Mouse (Mus musculus) limb, embryonic 15.5 days (tissue): ENCODE data around the gene Cdca4. TPM values are rescaled to one million over a fixed set of nuclear protein-coding genes. Genes with fewer than 3 reads are reported as not detected.
A peak's percentile ranks its signal among the peaks of the same experiment; 100 is the strongest.
"Not testable (repeated sequence)": the region's sequence is repeated elsewhere in the genome, so short reads cannot be mapped to it uniquely, and the experiment has no call there.

Experiments used
- ATAC-seq: fragments of 200-750 bp; cut with Nextera tagmentation; 2 replicates; pipeline ENCODE4 v1.8.0; 2017; ENCODE audit warnings: low read depth, moderate TSS enrichment; ENCODE audit not compliant: insufficient number of reproducible peaks, low FRiP score, low TSS enrichment
- H3K27ac ChIP-seq: fragments of 300-500 bp; sonication (generic); 2 replicates; pipeline ENCODE4 v1.5.1; 2015; ENCODE audit warnings: moderate library complexity, mild to moderate bottlenecking, inconsistent platforms
- H3K27me3 ChIP-seq: fragments of 300-500 bp; sonication (generic); 2 replicates; pipeline ENCODE4 v1.6.1; 2015; ENCODE audit warnings: inconsistent platforms
- H3K36me3 ChIP-seq: fragments of 300-500 bp; sonication (generic); 2 replicates; pipeline ENCODE4 v1.6.1; 2015; ENCODE audit warnings: inconsistent platforms
- H3K4me1 ChIP-seq: fragments of 300-500 bp; sonication (generic); 2 replicates; pipeline ENCODE4 v1.6.1; 2015; ENCODE audit warnings: inconsistent platforms
- H3K4me2 ChIP-seq: fragments of 300-500 bp; sonication (generic); 2 replicates; pipeline ENCODE4 v1.6.1; 2015; ENCODE audit warnings: mild to moderate bottlenecking, inconsistent platforms
- H3K4me3 ChIP-seq: fragments of 300-500 bp; sonication (generic); 2 replicates; pipeline ENCODE4 v1.5.1; 2015; ENCODE audit warnings: mild to moderate bottlenecking, inconsistent platforms
- H3K9ac ChIP-seq: fragments of 300-500 bp; sonication (generic); 2 replicates; pipeline ENCODE4 v1.6.1; 2015; ENCODE audit warnings: inconsistent platforms
- H3K9me3 ChIP-seq: fragments of 300-500 bp; sonication (generic); 2 replicates; pipeline ENCODE4 v1.6.1; 2016; ENCODE audit warnings: inconsistent platforms
- WGBS: fragments of 180-500 bp; shearing (Covaris S2); methylation state at CpG from one replicate; pipeline ENCODE4 v1.1.7; 2015; 5-methylcytosine and 5-hydroxymethylcytosine counted together
- polyA plus RNA-seq: library from polyadenylated mRNA; unstranded; fragments of >200 nt; fragmentation: Nextera tagmentation; extraction: Ambion mirVana; gene quantifications from 2 replicates; pipeline ENCODE4 v1.2.1, GENCODE M21; 2015

Gene Cdca4
- polyA plus RNA-seq, 1 experiment from 2014 or later = 105 TPM

- H3K4me3 ChIP-seq, ATAC-seq, H3K4me1 ChIP-seq, H3K27ac ChIP-seq, H3K9me3 ChIP-seq, H3K27me3 ChIP-seq, H3K4me2 ChIP-seq, H3K9ac ChIP-seq: not testable (repeated sequence)
- H3K36me3 ChIP-seq = peaks cover 80% of the 10 kb centered on the region
- WGBS = 75% methylated on average over 7 of the region's 7 CpGs
These were observed 12.4 kb downstream of the Cdca4 start for GRCm38 (mm10) chr12:112816866-112817265.

GRCm38 (mm10) chr12:112816294-112816693, 12.9 kb downstream of the Cdca4 start:
- peaks cover 76% of the 10 kb centered on the region for H3K36me3 ChIP-seq
- no peak overlapping the region for H3K27ac ChIP-seq
- WGBS = 56% methylated on average over 4 of the region's 4 CpGs
- H3K9me3 ChIP-seq = no peaks in the 10 kb centered on the region
- ATAC-seq = no peak
- peaks cover 4% of the 10 kb centered on the region; the same call in 1 of the 2 replicates for H3K4me1 ChIP-seq
- H3K4me3 ChIP-seq = no peak overlapping the region
- H3K4me2 ChIP-seq = no peak overlapping the region
- no peak overlapping the region for H3K9ac ChIP-seq
- no peaks in the 10 kb centered on the region for H3K27me3 ChIP-seq

- no peak for ATAC-seq
These were observed 14.3 kb downstream of the Cdca4 start for GRCm38 (mm10) chr12:112814682-112815470.

GRCm38 (mm10) chr12:112813370-112813769, 15.9 kb downstream of the Cdca4 start:
- Histone ChIP-seq H3K4me1 (peaks cover 21% of the 10 kb centered on the region), H3K4me2 (no peak overlapping the region), H3K9ac (no peak overlapping the region), H3K9me3 (no peaks in the 10 kb centered on the region), H3K36me3 (peaks cover 49% of the 10 kb centered on the region), H3K27me3 (no peaks in the 10 kb centered on the region; the same call in 1 of the 2 replicates), H3K27ac (no peak overlapping the region), H3K4me3 (no peak overlapping the region)
- WGBS = 84% methylated on average over 7 of the region's 7 CpGs
- ATAC-seq = no peak

More at GRCm38 (mm10) chr12:112814682-112815470, 14.3 kb downstream of the Cdca4 start:
- H3K27ac ChIP-seq = peak overlapping the region; percentile 64
- H3K27me3 ChIP-seq = no peaks in the 10 kb centered on the region; the same call in 1 of the 2 replicates
- H3K36me3 ChIP-seq = peaks cover 64% of the 10 kb centered on the region
- WGBS = 70% methylated on average over 14 of the region's 14 CpGs
- H3K4me2 ChIP-seq = no peak overlapping the region
- no peak overlapping the region for H3K9ac ChIP-seq
- no peak overlapping the region for H3K4me3 ChIP-seq
- H3K4me1 ChIP-seq = peaks cover 8% of the 10 kb centered on the region
- H3K9me3 ChIP-seq = no peaks in the 10 kb centered on the region

- Histone ChIP-seq H3K9ac (no peak overlapping the region), H3K4me3 (peak overlapping the region; percentile 73; the same call in 1 of the 2 replicates), H3K4me2 (peak overlapping the region; percentile 98; the same call in 1 of the 2 replicates), H3K27ac (no peak overlapping the region), H3K4me1 (peaks cover 25% of the 10 kb centered on the region), H3K36me3 (peaks cover 21% of the 10 kb centered on the region), H3K27me3 (no peaks in the 10 kb centered on the region; the same call in 1 of the 2 replicates), H3K9me3 (no peaks in the 10 kb centered on the region)
- no peak for ATAC-seq
- 60% methylated on average over 19 of the region's 19 CpGs for WGBS
These were observed 18.9 kb downstream of the Cdca4 start for GRCm38 (mm10) chr12:112810092-112810885.

- no peak overlapping the region for H3K27ac ChIP-seq
- H3K4me1 ChIP-seq = peaks cover 25% of the 10 kb centered on the region
- peak overlapping the region; percentile 47 for H3K9ac ChIP-seq
- 28% methylated on average over 8 of the region's 8 CpGs for WGBS
- ATAC-seq = no peak
- H3K9me3 ChIP-seq = no peaks in the 10 kb centered on the region
- H3K27me3 ChIP-seq = no peaks in the 10 kb centered on the region; the same call in 1 of the 2 replicates
- H3K36me3 ChIP-seq = peaks cover 17% of the 10 kb centered on the region; the same call in 1 of the 2 replicates
- H3K4me2 ChIP-seq = peak overlapping the region; percentile 98
- peak overlapping the region; percentile 73 for H3K4me3 ChIP-seq
These were observed 19.6 kb downstream of the Cdca4 start for GRCm38 (mm10) chr12:112809641-112810040.

GRCm38 (mm10) chr12:112808587-112809364, 20.4 kb downstream of the Cdca4 start, which contains the start of gene Clba1:
TSS of gene Clba1 (plus strand) at chr12:112808937.
- Histone ChIP-seq H3K27ac (peak within 1 kb of the TSS; percentile 55), H3K4me1 (peaks cover 27% of the 10 kb centered on the region), H3K9ac (peak within 1 kb of the TSS; percentile 47), H3K4me3 (peak within 1 kb of the TSS; percentile 73), H3K36me3 (peaks cover 11% of the 10 kb centered on the region; the same call in 1 of the 2 replicates), H3K4me2 (peak within 1 kb of the TSS; percentile 98), H3K9me3 (no peaks in the 10 kb centered on the region), H3K27me3 (no peaks in the 10 kb centered on the region; the same call in 1 of the 2 replicates)
- under 1% methylated on average over 58 of the region's 64 CpGs for WGBS
- peak; percentile 81 for ATAC-seq

GRCm38 (mm10) chr12:112808212-112808586, 21.0 kb downstream of the Cdca4 start:
- Histone ChIP-seq H3K4me2 (peak overlapping the region; percentile 98), H3K36me3 (peaks cover 8% of the 10 kb centered on the region; the same call in 1 of the 2 replicates), H3K4me1 (peaks cover 29% of the 10 kb centered on the region), H3K27me3 (no peaks in the 10 kb centered on the region; the same call in 1 of the 2 replicates), H3K4me3 (peak overlapping the region; percentile 73), H3K9ac (0 out of 2 replicates have a peak overlapping the region, but pooled peaks have one; percentile 26), H3K9me3 (no peaks in the 10 kb centered on the region), H3K27ac (peak overlapping the region; percentile 55)
- WGBS = 68% methylated on average over 5 of the region's 5 CpGs
- ATAC-seq = peak; percentile 3; the same call in 1 of the 2 replicates

- H3K4me2 ChIP-seq = no peak overlapping the region
- no peak for ATAC-seq
These were observed 21.4 kb downstream of the Cdca4 start for GRCm38 (mm10) chr12:112807796-112808195.

GRCm38 (mm10) chr12:112806044-112806443, 23.2 kb downstream of the Cdca4 start:
- Histone ChIP-seq H3K36me3 (no peaks in the 10 kb centered on the region), H3K27ac (no peak overlapping the region), H3K27me3 (peaks cover 10% of the 10 kb centered on the region), H3K9me3 (no peaks in the 10 kb centered on the region), H3K4me2 (no peak overlapping the region), H3K4me3 (no peak overlapping the region), H3K9ac (no peak overlapping the region), H3K4me1 (peaks cover 44% of the 10 kb centered on the region)
- no peak for ATAC-seq
- WGBS = 75% methylated on average over 6 of the region's 6 CpGs

More at GRCm38 (mm10) chr12:112807796-112808195, 21.4 kb downstream of the Cdca4 start:
- H3K9ac ChIP-seq = no peak overlapping the region
- H3K9me3 ChIP-seq = no peaks in the 10 kb centered on the region
- H3K4me1 ChIP-seq = peaks cover 29% of the 10 kb centered on the region
- peak overlapping the region; percentile 55; the same call in 1 of the 2 replicates for H3K27ac ChIP-seq
- H3K36me3 ChIP-seq = peaks cover 8% of the 10 kb centered on the region; the same call in 1 of the 2 replicates
- no peak overlapping the region for H3K4me3 ChIP-seq
- 83% methylated on average over 4 of the region's 4 CpGs for WGBS
- no peaks in the 10 kb centered on the region; the same call in 1 of the 2 replicates for H3K27me3 ChIP-seq

GRCm38 (mm10) chr12:112804046-112804445, 25.2 kb downstream of the Cdca4 start:
- H3K9me3 ChIP-seq = no peaks in the 10 kb centered on the region
- no peaks in the 10 kb centered on the region for H3K36me3 ChIP-seq
- H3K9ac ChIP-seq = no peak overlapping the region
- peaks cover 20% of the 10 kb centered on the region for H3K27me3 ChIP-seq
- peaks cover 52% of the 10 kb centered on the region for H3K4me1 ChIP-seq
- H3K27ac ChIP-seq = no peak overlapping the region
- H3K4me3 ChIP-seq = no peak overlapping the region
- ATAC-seq = no peak
- 39% methylated on average over 13 of the region's 13 CpGs for WGBS
- no peak overlapping the region for H3K4me2 ChIP-seq
